Mouse (Mus musculus): ENCODE measurements around the gene Htra1.

DNA sequence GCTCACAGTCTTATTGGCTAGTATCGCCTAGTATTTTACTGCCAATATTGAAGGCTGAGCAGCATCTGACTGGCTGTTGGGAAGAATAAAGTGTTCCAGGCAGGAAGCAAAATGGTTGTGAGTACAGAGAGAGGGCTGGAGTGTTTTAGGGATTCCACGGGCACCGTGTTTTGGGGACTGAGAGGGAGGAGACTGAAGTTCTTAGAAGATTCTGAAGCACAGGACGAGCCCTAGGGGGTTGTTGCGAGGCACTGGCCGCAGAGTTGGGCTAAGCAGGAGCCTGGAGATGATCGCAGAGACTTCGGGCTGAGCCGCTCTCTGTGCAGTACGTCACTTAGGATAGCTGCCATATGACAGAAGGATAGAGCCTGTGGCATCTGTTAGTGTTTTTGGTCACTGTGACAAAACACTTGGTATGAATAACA is 18.3 kb downstream of the Htra1 start:
- TF ChIP-seq POLR2A (IDR thresholded peaks at IDR 0.05; ENCODE audit: insufficient read depth, low read depth, low read length), result no peak
- no peak for TF ChIP-seq CTCF (IDR thresholded peaks at IDR 0.05)
- no peak for TF ChIP-seq EP300 (IDR thresholded peaks at IDR 0.05; ENCODE audit: insufficient read depth, low read depth, low read length)
